ENCODE assay signal across 8 mouse cellular contexts in genomic region chr12:106379151-106379594, GRCm38 (mm10).
A peak's percentile ranks its signal among the peaks of the same experiment; 100 is the strongest.
DNase-seq lines count a peak whose midpoint lies in the region; ATAC-seq and TF ChIP-seq lines count a peak whose summit lies in the region.

No protein-coding gene starts in this region.

- H3K27ac ChIP-seq in heart, embryonic 12.5 days (ENCODE audit: poor library complexity, severe bottlenecking): no peak overlapping the region
- no peak overlapping the region for H3K27ac ChIP-seq in kidney, embryonic 16.5 days (ENCODE audit: low read length)
- no peak overlapping the region for H3K27ac ChIP-seq in midbrain, embryonic 12.5 days (replicated peaks)

- H3K9ac ChIP-seq in heart, embryonic 12.5 days: peak overlapping the region; percentile 37; the same call in 1 of the 2 replicates
- H3K9ac ChIP-seq in kidney, embryonic 16.5 days (replicated peaks; ENCODE audit: low read length): 0 out of 2 replicates have a peak overlapping the region, but pooled peaks have one; percentile 19
- H3K9ac ChIP-seq in midbrain, embryonic 12.5 days (replicated peaks): peak overlapping the region; percentile 43; the same call in 1 of the 2 replicates

- peaks cover 21% of the 10 kb centered on the region; the same call in 1 of the 2 replicates for H3K27me3 ChIP-seq in heart, embryonic 12.5 days (replicated peaks)
- H3K27me3 ChIP-seq in kidney, embryonic 16.5 days (ENCODE audit: insufficient read depth, low read length): peaks cover 17% of the 10 kb centered on the region
- no peaks in the 10 kb centered on the region for H3K27me3 ChIP-seq in midbrain, embryonic 12.5 days

- ATAC-seq in heart, embryonic 12.5 days (ENCODE audit: insufficient number of reproducible peaks, low FRiP score): no peak
- ATAC-seq in kidney, embryonic 16.5 days (ENCODE audit: low FRiP score, low TSS enrichment): 0 out of 2 replicates have a peak, but pooled peaks have one; percentile 69
- peak; percentile 73; the same call in 1 of the 2 replicates for ATAC-seq in midbrain, embryonic 12.5 days (ENCODE audit: low FRiP score, low read depth)

- H3K36me3 ChIP-seq in heart, embryonic 12.5 days: no peaks in the 10 kb centered on the region
- no peaks in the 10 kb centered on the region for H3K36me3 ChIP-seq in kidney, embryonic 16.5 days (ENCODE audit: insufficient read depth, low read length)
- no peaks in the 10 kb centered on the region for H3K36me3 ChIP-seq in midbrain, embryonic 12.5 days

- H3K9me3 ChIP-seq in heart, embryonic 12.5 days (replicated peaks): no peaks in the 10 kb centered on the region
- H3K9me3 ChIP-seq in kidney, embryonic 16.5 days (ENCODE audit: low read length): no peaks in the 10 kb centered on the region
- no peaks in the 10 kb centered on the region for H3K9me3 ChIP-seq in midbrain, embryonic 12.5 days

- H3K4me3 ChIP-seq in heart, embryonic 12.5 days: peak overlapping the region; percentile 43
- peak overlapping the region; percentile 28 for H3K4me3 ChIP-seq in kidney, embryonic 16.5 days (ENCODE audit: low read length)
- H3K4me3 ChIP-seq in midbrain, embryonic 12.5 days: peak overlapping the region; percentile 37

- peak; percentile 10 for DNase-seq in cerebellum, adult 8-10 months
- no peak for DNase-seq in cerebellum, adult 9-10 months
- peak; percentile 79 for DNase-seq in brain, embryonic 14.5 days (ENCODE audit: low read depth)
- DNase-seq in yolk sac, embryonic 10.5 days (ENCODE audit: low spot score): peak; percentile 7
- no peak for DNase-seq in left cerebral cortex, adult 11 months (ENCODE audit: low spot score)

- H3K4me1 ChIP-seq in heart, embryonic 12.5 days (replicated peaks): no peaks in the 10 kb centered on the region
- H3K4me1 ChIP-seq in kidney, embryonic 16.5 days (ENCODE audit: insufficient read depth, low read length): peaks cover 5% of the 10 kb centered on the region; the same call in 1 of the 2 replicates
- peaks cover 26% of the 10 kb centered on the region for H3K4me1 ChIP-seq in midbrain, embryonic 12.5 days

- TF ChIP-seq POLR2A in brain, embryonic 14.5 days (IDR thresholded peaks at IDR 0.05; ENCODE audit: borderline replicate concordance, extremely low read depth, insufficient read depth, insufficient read length, poor library complexity, severe bottlenecking): no peak

- TF ChIP-seq CTCF in brain, embryonic 14.5 days (IDR thresholded peaks at IDR 0.05; ENCODE audit: borderline replicate concordance, extremely low read depth, insufficient read depth, insufficient read length): peak; percentile 77

- H3K4me2 ChIP-seq in heart, embryonic 12.5 days: peak overlapping the region; percentile 82
- peak overlapping the region; percentile 53 for H3K4me2 ChIP-seq in kidney, embryonic 16.5 days (replicated peaks; ENCODE audit: low read depth, low read length)
- H3K4me2 ChIP-seq in midbrain, embryonic 12.5 days (replicated peaks): peak overlapping the region; percentile 68

- 2% methylated on average over 14 of the region's 14 CpGs for WGBS in heart, embryonic 12.5 days
- 2% methylated on average over 14 of the region's 14 CpGs for WGBS in kidney, embryonic 16.5 days
- WGBS in midbrain, embryonic 12.5 days: 2% methylated on average over 14 of the region's 14 CpGs

Comparison
In these comparisons a context has a peak if more than half of its experiments do, and no peak if none do; other contexts are left out.
1. DNase-seq: peak in cerebellum, adult 8-10 months (single experiment), brain, embryonic 14.5 days (single experiment) and yolk sac, embryonic 10.5 days (single experiment); none in cerebellum, adult 9-10 months (single experiment) and left cerebral cortex, adult 11 months (single experiment).
2. Peak in every context shown above with its lines, with median percentiles within 50 percentile points of each other: H3K4me2 ChIP-seq, H3K4me3 ChIP-seq and H3K9ac ChIP-seq.